Mouse (Mus musculus): Measurements from ENCODE around the gene Hsd17b12.

The Hsd17b12 gene

GRCm38 (mm10) chr2:94024637-94025036 is 133.1 kb downstream of the Hsd17b12 start:
- intact Hi-C loops (cut with DNase I) = no loop called here

GRCm38 (mm10) chr2:94010335-94011291 is 147.2 kb downstream of the Hsd17b12 start, which contains the start of gene Alkbh3:
Gene Alkbh3, minus strand, starts transcription at chr2:94010807.
- intact Hi-C loops (cut with DNase I) = no loop called here

DNA sequence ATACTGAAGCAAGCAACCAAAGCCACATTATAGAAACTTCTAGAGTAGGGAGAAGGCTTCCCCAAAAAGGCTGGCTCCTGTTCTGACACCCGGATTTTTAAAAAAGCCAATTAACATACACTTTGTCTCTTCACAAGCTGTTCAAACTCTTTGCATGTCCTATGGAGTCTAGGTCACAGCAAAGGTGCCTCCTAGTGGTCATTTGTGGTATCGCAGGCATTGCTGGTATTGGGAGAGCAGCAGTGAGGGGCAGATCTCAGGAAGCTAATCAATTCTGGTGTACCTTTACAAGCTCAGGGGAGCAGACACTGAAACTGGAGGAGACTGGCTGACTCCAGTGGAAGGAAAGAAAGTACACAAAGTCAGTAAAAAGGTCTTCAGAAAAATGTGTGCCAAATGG is 155.4 kb downstream of the Hsd17b12 start:
- intact Hi-C loops (cut with DNase I) = no loop called here

DNA sequence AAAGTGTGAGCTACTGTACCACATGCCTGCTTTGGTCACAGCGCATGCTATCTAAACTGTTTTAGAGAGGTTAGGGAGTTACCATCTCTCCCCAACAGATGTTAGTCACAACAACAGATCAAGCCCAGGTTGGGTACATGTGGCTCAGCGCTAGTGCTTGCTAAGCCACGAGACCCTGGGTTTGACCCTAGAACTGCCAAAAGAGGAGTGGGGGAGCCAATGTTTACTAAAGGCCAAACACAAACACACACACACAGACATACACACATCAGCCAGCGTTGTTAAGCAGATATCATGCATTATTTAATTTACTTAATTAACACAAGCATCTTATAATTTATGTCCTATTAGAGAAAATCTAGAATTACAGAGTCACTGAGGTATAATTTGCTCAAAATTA is 155.8 kb downstream of the Hsd17b12 start:
- intact Hi-C loops (cut with DNase I) = loop anchor here (1.0 kb wide), 1 partner anchor 131 kb away; no protein-coding TSS in a partner anchor

- intact Hi-C loops (cut with DNase I) = loop anchor here (1.0 kb wide), 1 partner anchor 130 kb away; no protein-coding TSS in a partner anchor
Observed at GRCm38 (mm10) chr2:94001411-94001810, 156.4 kb downstream of the Hsd17b12 start.

GRCm38 (mm10) chr2:93996254-93996653 is 161.5 kb downstream of the Hsd17b12 start, which contains the start of gene Gm27027:
Gene Gm27027, minus strand, starts transcription at chr2:93996354.
- intact Hi-C loops (cut with DNase I) = no loop called here

DNA sequence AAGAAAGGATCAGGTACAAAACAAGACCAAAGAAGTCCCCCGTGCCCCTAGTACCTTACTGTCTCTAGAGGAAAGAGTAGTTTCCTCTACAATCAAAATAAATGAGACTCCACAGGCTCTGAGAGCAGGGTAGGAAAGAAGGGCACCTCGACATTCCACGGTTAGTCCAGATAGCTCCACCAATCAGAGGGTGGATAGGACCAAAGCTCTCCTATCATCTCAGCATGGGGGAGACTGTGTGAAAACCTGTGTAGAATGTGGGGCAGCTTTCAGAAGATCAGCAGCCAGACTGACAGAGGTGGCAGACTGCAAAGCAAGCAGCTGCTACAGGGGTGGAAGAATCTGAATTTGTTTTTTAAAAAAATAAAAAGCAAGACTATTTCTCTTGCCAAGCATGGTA is 165.0 kb downstream of the Hsd17b12 start:
- intact Hi-C loops (cut with DNase I) = no loop called here

- intact Hi-C loops (cut with DNase I) = no loop called here
Observed at GRCm38 (mm10) chr2:93992259-93992658, 165.5 kb downstream of the Hsd17b12 start.

DNA sequence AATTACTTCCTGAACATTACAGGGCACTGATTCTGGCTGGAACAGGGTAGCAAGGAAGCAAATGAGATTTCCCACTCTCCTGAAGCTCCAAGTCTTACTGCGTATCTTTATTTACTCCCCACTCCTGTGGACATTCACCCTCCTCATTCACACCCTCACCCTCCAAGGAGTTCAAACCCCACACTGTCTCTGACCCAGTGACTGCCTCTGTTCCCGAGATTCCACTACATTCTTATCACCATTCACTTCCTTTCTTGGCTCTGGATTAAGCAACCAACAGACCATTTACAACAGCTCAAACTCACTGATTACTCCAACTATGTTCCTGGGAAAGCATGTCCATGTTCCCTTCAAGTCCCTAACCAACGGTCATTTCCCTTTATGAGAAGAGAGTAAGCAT is 166.4 kb downstream of the Hsd17b12 start:
- intact Hi-C loops (cut with DNase I) = no loop called here

DNA sequence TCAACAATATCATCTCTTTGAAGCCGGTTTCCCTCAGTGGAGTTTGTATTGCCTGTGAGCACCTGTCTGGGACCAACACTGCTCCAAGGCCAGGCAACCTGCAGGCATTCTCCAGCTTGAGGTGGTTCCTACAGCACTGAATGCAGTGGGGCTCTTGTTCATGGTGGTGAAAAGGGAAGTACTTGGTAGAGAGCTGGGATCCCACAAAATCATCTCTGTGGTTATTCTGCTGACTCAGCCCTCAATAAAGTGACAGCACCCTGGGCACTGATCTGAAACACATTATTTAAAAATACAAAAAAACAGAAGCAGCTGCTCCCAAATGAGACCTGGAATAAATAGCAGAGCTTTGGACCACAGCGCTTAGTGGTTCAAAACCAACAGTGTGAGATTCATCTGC is 169.3 kb downstream of the Hsd17b12 start:
- intact Hi-C loops (cut with DNase I) = no loop called here

Small RNA genes lying within 50 kb of the gene (microRNA-seq; reads per million reads assigned to microRNA genes)
- 0 reads per million in 2 experiments for gene Gm23630

Measured in adrenal gland (tissue).